Mouse (Mus musculus): ENCODE results near the gene Aldoc. TPM values are rescaled to one million over a fixed set of nuclear protein-coding genes. Genes with fewer than 3 reads are reported as not detected.

Aldoc gene
- polyA plus RNA-seq (2014; fragmentation: Illumina TruSeq; extraction: RNeasy Lipid Tissue Mini Kit (QIAGEN cat#74804); ENCODE audit: low read depth, low replicate concordance): 9.2 TPM

DNA sequence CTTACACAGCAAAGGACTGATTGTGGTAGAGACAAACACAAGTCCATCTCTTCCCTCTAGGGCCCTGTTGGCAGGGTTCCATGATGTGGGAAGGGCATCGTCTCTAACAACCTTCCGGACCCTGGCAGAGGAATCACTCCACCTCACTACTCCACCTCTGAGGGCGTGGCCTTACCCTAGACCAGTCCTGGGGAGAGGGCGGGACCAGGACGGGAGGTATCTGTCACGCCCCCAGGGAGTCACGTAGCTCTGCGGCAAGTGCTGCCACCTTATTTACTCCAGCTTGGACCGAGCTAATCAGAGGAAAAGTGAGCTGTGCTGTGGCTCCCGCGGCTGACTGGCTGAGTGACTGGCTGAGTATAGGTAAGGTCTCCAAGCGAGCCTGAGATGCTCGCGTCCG lies at the start of gene Aldoc:
Gene Aldoc (plus strand): TSS at position 109 of the 400 bp plus-strand sequence.

DNA sequence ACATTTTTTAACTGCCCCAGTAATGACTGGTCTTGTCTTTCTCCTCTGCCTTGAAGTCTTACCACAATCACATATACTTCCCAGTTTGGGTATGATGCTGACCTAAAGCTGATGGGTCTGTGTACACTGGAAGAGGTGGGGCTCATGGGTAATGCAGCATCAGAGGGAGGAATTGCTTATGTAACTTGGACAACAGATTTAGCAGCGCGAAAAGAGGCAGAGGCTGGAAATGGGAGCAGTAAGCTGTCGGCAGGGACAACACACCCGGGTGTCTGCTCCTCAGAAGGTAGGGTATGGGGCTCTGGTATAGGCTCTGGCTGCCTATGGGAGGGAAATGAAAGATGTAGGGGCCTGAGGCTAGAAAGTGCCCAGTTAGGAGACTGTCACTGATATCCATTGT lies 32.1 kb upstream of the Aldoc start, which contains the start of gene BC030499:
Gene BC030499 (plus strand): TSS at position 188 of the 400 bp plus-strand sequence.

DNA sequence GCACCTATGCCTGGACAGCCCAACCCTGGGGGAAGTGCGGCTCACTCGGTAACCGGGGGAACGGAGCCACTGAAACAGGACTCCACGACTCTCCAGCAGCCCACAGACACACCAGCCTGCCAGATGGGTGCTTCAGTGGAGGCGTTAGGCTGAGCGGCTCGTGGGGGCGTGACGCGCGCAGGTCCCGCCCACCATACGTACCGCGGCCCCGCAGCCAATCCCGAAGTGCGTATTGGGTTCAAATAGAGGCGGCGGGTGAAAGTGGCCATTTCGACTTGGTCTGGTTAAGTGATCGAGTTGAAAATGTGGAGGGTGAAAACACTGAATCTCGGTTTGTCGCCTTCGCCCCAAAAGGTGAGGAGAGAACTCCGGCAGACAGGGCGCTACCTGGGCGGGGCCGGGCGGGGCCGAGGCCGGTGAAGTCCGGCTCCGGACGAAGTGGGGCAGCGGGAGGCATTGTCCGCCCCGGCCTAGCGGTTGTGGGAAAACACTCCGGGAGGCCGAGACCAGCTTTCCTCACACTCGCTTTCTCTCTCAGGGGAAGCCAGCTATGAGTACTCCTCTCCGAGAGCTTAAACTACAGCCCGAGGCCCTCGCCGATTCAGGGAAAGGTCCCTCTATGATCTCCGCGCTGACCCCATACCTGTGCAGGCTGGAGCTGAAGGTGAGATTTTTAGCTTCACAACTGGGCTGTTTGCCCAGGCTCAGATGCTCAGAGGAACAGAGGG lies 21.2 kb upstream of the Aldoc start, which contains the start of gene Spag5:
Gene Spag5 (plus strand): TSS at position 173 of the 728 bp plus-strand sequence.

DNA sequence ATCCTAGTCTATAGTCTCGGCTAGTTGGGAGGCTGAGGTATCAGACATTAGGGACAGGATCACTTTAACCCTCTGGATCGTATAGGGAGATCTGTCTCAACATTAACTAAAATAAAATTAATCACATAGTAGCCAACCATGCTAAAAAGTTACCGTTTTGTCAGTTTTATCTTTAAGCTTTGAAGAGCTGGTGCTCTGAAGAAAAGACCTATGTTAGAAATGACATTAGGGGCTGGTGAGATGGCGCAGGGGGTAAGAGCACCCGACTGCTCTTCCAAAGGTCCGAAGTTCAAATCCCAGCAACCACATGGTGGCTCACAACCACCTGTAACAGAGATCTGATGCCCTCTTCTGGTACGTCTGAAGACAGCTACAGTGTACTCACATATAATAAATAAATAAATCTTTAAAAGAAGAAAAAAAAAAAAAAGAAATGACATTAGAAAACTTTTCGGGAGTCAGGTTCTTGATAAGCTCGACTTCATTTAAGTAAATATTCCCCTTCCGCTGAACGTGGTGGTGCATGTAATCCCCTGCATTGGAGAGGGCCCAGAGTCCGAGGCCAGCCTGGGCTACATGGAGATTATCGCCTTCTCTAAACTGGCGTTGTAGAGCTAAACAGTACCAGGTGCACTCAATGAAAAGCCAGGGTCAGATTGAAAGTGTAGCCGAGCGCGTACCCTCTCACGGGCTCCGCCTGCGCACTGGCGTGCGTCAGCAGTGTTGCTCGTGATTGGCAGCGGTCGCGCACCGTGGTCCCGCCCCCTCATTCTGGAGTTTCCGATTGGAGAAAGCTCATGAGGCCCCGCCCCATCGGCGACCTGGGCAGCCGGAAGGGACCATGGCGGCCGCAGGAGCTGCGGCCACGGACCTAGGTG lies 5.1 kb downstream of the Aldoc start, which contains the start of gene Pigs:
Gene Pigs (plus strand): TSS at position 782 of the 878 bp plus-strand sequence.

GRCm38 (mm10) chr11:78343381-78344327 lies 20.9 kb downstream of the Aldoc start, which contains the start of gene Unc119:
TSS of gene Unc119 (plus strand) at chr11:78343482.

Other genes starting within 250 kb of the Aldoc start
- gene Eral1, start 242.6 kb upstream of the Aldoc start, polyA plus RNA-seq (2014; fragmentation: Illumina TruSeq; extraction: RNeasy Lipid Tissue Mini Kit (QIAGEN cat#74804); ENCODE audit: low read depth, low replicate concordance): 4.8 TPM
- 4.8 TPM for gene Fam222b, start 228.3 kb upstream of the Aldoc start, polyA plus RNA-seq (2014; fragmentation: Illumina TruSeq; extraction: RNeasy Lipid Tissue Mini Kit (QIAGEN cat#74804); ENCODE audit: low read depth, low replicate concordance)
- 1.7 TPM for gene Traf4, start 157.4 kb upstream of the Aldoc start, polyA plus RNA-seq (2014; fragmentation: Illumina TruSeq; extraction: RNeasy Lipid Tissue Mini Kit (QIAGEN cat#74804); ENCODE audit: low read depth, low replicate concordance)
- gene Nek8, start 146.3 kb upstream of the Aldoc start, polyA plus RNA-seq (2014; fragmentation: Illumina TruSeq; extraction: RNeasy Lipid Tissue Mini Kit (QIAGEN cat#74804); ENCODE audit: low read depth, low replicate concordance): 5.9 TPM
- 14.3 TPM for gene Tlcd1, start 146.3 kb upstream of the Aldoc start, polyA plus RNA-seq (2014; fragmentation: Illumina TruSeq; extraction: RNeasy Lipid Tissue Mini Kit (QIAGEN cat#74804); ENCODE audit: low read depth, low replicate concordance)
- 813 TPM for gene Rpl23a, start 139.4 kb upstream of the Aldoc start, polyA plus RNA-seq (2014; fragmentation: Illumina TruSeq; extraction: RNeasy Lipid Tissue Mini Kit (QIAGEN cat#74804); ENCODE audit: low read depth, low replicate concordance)
- 2.9 TPM for gene Rab34, start 134.5 kb upstream of the Aldoc start, polyA plus RNA-seq (2014; fragmentation: Illumina TruSeq; extraction: RNeasy Lipid Tissue Mini Kit (QIAGEN cat#74804); ENCODE audit: low read depth, low replicate concordance)
- 2.4 TPM for gene Proca1, start 129.6 kb upstream of the Aldoc start, polyA plus RNA-seq (2014; fragmentation: Illumina TruSeq; extraction: RNeasy Lipid Tissue Mini Kit (QIAGEN cat#74804); ENCODE audit: low read depth, low replicate concordance)
- gene Sdf2, start 77.2 kb upstream of the Aldoc start, polyA plus RNA-seq (2014; fragmentation: Illumina TruSeq; extraction: RNeasy Lipid Tissue Mini Kit (QIAGEN cat#74804); ENCODE audit: low read depth, low replicate concordance): 31.9 TPM
- 14.0 TPM for gene Supt6, start 77.0 kb upstream of the Aldoc start, polyA plus RNA-seq (2014; fragmentation: Illumina TruSeq; extraction: RNeasy Lipid Tissue Mini Kit (QIAGEN cat#74804); ENCODE audit: low read depth, low replicate concordance)
- gene 2610507B11Rik, start 61.2 kb upstream of the Aldoc start, polyA plus RNA-seq (2014; fragmentation: Illumina TruSeq; extraction: RNeasy Lipid Tissue Mini Kit (QIAGEN cat#74804); ENCODE audit: low read depth, low replicate concordance): 71.0 TPM
- gene BC030499, start 32.1 kb upstream of the Aldoc start, polyA plus RNA-seq (2014; fragmentation: Illumina TruSeq; extraction: RNeasy Lipid Tissue Mini Kit (QIAGEN cat#74804); ENCODE audit: low read depth, low replicate concordance): 2.0 TPM
- 3.8 TPM for gene Spag5, start 21.4 kb upstream of the Aldoc start, polyA plus RNA-seq (2014; fragmentation: Illumina TruSeq; extraction: RNeasy Lipid Tissue Mini Kit (QIAGEN cat#74804); ENCODE audit: low read depth, low replicate concordance)
- 4.0 TPM for gene Pigs, start 5.4 kb downstream of the Aldoc start, polyA plus RNA-seq (2014; fragmentation: Illumina TruSeq; extraction: RNeasy Lipid Tissue Mini Kit (QIAGEN cat#74804); ENCODE audit: low read depth, low replicate concordance)
- 5.4 TPM for gene Unc119, start 20.5 kb downstream of the Aldoc start, polyA plus RNA-seq (2014; fragmentation: Illumina TruSeq; extraction: RNeasy Lipid Tissue Mini Kit (QIAGEN cat#74804); ENCODE audit: low read depth, low replicate concordance)
- gene Foxn1, start 63.6 kb downstream of the Aldoc start, polyA plus RNA-seq (2014; fragmentation: Illumina TruSeq; extraction: RNeasy Lipid Tissue Mini Kit (QIAGEN cat#74804); ENCODE audit: low read depth, low replicate concordance): 0.16 TPM
- 17.2 TPM for gene Slc13a2, start 99.2 kb downstream of the Aldoc start, polyA plus RNA-seq (2014; fragmentation: Illumina TruSeq; extraction: RNeasy Lipid Tissue Mini Kit (QIAGEN cat#74804); ENCODE audit: low read depth, low replicate concordance)
- 2.1 TPM for gene Slc46a1, start 142.7 kb downstream of the Aldoc start, polyA plus RNA-seq (2014; fragmentation: Illumina TruSeq; extraction: RNeasy Lipid Tissue Mini Kit (QIAGEN cat#74804); ENCODE audit: low read depth, low replicate concordance)
- not detected for gene Sarm1, start 174.8 kb downstream of the Aldoc start, polyA plus RNA-seq (2014; fragmentation: Illumina TruSeq; extraction: RNeasy Lipid Tissue Mini Kit (QIAGEN cat#74804); ENCODE audit: low read depth, low replicate concordance)
- gene Vtn, start 176.1 kb downstream of the Aldoc start, polyA plus RNA-seq (2014; fragmentation: Illumina TruSeq; extraction: RNeasy Lipid Tissue Mini Kit (QIAGEN cat#74804); ENCODE audit: low read depth, low replicate concordance): not detected
- gene Sebox, start 180.5 kb downstream of the Aldoc start, polyA plus RNA-seq (2014; fragmentation: Illumina TruSeq; extraction: RNeasy Lipid Tissue Mini Kit (QIAGEN cat#74804); ENCODE audit: low read depth, low replicate concordance): not detected
- gene Tmem199, start 189.2 kb downstream of the Aldoc start, polyA plus RNA-seq (2014; fragmentation: Illumina TruSeq; extraction: RNeasy Lipid Tissue Mini Kit (QIAGEN cat#74804); ENCODE audit: low read depth, low replicate concordance): 18.7 TPM
- gene Poldip2, start 189.2 kb downstream of the Aldoc start, polyA plus RNA-seq (2014; fragmentation: Illumina TruSeq; extraction: RNeasy Lipid Tissue Mini Kit (QIAGEN cat#74804); ENCODE audit: low read depth, low replicate concordance): 14.1 TPM
- 41.1 TPM for gene Tnfaip1, start 213.4 kb downstream of the Aldoc start, polyA plus RNA-seq (2014; fragmentation: Illumina TruSeq; extraction: RNeasy Lipid Tissue Mini Kit (QIAGEN cat#74804); ENCODE audit: low read depth, low replicate concordance)
- gene Ift20, start 213.4 kb downstream of the Aldoc start, polyA plus RNA-seq (2014; fragmentation: Illumina TruSeq; extraction: RNeasy Lipid Tissue Mini Kit (QIAGEN cat#74804); ENCODE audit: low read depth, low replicate concordance): 45.6 TPM
- gene Tmem97, start 227.8 kb downstream of the Aldoc start, polyA plus RNA-seq (2014; fragmentation: Illumina TruSeq; extraction: RNeasy Lipid Tissue Mini Kit (QIAGEN cat#74804); ENCODE audit: low read depth, low replicate concordance): 33.0 TPM

Data from sigmoid colon, adult 10 weeks (tissue).